ENCODE assay signal across 8 mouse cellular contexts in the genomic region with DNA sequence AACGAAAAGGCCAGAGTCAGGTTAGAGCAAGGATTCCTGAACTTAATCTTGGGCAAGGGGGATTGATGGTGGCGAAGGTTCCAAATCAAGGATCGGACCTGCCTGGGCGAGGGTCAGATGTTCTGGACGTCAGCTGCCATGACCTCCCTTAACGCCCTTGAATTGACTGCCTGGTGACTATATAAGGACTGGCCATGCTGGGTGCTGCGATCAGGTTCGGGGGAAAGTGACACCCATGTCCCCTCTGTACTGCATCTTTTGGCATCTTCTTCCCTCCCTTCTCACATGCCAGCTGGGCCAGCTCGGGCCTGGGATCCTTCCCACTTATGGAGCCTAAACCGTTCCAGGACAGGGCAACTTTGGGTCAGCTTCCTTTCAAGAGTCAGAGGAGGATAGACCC. TPM values are rescaled to one million over a fixed set of nuclear protein-coding genes. Genes with fewer than 3 reads are reported as not detected.
A peak's percentile ranks its signal among the peaks of the same experiment; 100 is the strongest.
DNase-seq lines count a peak whose midpoint lies in the region; ATAC-seq and TF ChIP-seq lines count a peak whose summit lies in the region.

No protein-coding gene starts in this region.

- ATAC-seq in lung, embryonic 14.5 days (ENCODE audit: insufficient read depth): no peak
- no peak for ATAC-seq in embryonic facial prominence, embryonic 11.5 days (replicated peaks; ENCODE audit: insufficient number of reproducible peaks, low FRiP score, low TSS enrichment, low read depth)
- no peak for ATAC-seq in heart, embryonic 15.5 days (replicated peaks; ENCODE audit: insufficient number of reproducible peaks, insufficient read depth, low FRiP score, low read depth)
- ATAC-seq in liver, postnatal 0 days: no peak

- peaks cover 23% of the 10 kb centered on the region for H3K36me3 ChIP-seq in lung, embryonic 14.5 days (ENCODE audit: insufficient read depth)
- no peaks in the 10 kb centered on the region; the same call in 1 of the 2 replicates for H3K36me3 ChIP-seq in embryonic facial prominence, embryonic 11.5 days (replicated peaks; ENCODE audit: control insufficient read depth, insufficient read depth, low read depth, low read length)
- H3K36me3 ChIP-seq in heart, embryonic 15.5 days: peaks cover 19% of the 10 kb centered on the region
- H3K36me3 ChIP-seq in liver, postnatal 0 days (replicated peaks; ENCODE audit: insufficient read depth, low read length): peaks cover 24% of the 10 kb centered on the region

- H3K4me2 ChIP-seq in lung, embryonic 14.5 days: peak overlapping the region; percentile 95
- peak overlapping the region; percentile 89 for H3K4me2 ChIP-seq in embryonic facial prominence, embryonic 11.5 days (ENCODE audit: low read depth, low read length)
- H3K4me2 ChIP-seq in heart, embryonic 15.5 days: peak overlapping the region; percentile 70
- H3K4me2 ChIP-seq in liver, postnatal 0 days (ENCODE audit: low read depth, low read length): peak overlapping the region; percentile 92

- H3K27ac ChIP-seq in lung, embryonic 14.5 days (ENCODE audit: low read depth): no peak overlapping the region
- H3K27ac ChIP-seq in embryonic facial prominence, embryonic 11.5 days (replicated peaks; ENCODE audit: low read depth, low read length): no peak overlapping the region
- H3K27ac ChIP-seq in heart, embryonic 15.5 days: peak overlapping the region; percentile 97
- H3K27ac ChIP-seq in liver, postnatal 0 days (ENCODE audit: low read depth): peak overlapping the region; percentile 97

- DNase-seq in lung, embryonic 14.5 days: no peak
- DNase-seq in lung, postnatal 36 days: no peak
- no peak for DNase-seq in embryonic facial prominence, embryonic 11.5 days (ENCODE audit: low spot score)
- DNase-seq in liver, postnatal 0 days: no peak
- DNase-seq in left cerebral cortex, postnatal 36 days (ENCODE audit: low spot score in 2 of 2): no peak
- no peak for DNase-seq in frontal cortex, postnatal 14 days (ENCODE audit: low spot score in 2 of 2)
- no peak for DNase-seq in spleen, postnatal 14 days (ENCODE audit: low spot score in 2 of 2)

- intact Hi-C loops in left cerebral cortex, postnatal 36 days (cut with DNase I): no loop called here

- peaks cover 7% of the 10 kb centered on the region; the same call in 1 of the 2 replicates for H3K4me1 ChIP-seq in lung, embryonic 14.5 days (ENCODE audit: insufficient read depth)
- peaks cover 3% of the 10 kb centered on the region; the same call in 1 of the 2 replicates for H3K4me1 ChIP-seq in embryonic facial prominence, embryonic 11.5 days (ENCODE audit: control insufficient read depth, insufficient read depth, low read length)
- H3K4me1 ChIP-seq in heart, embryonic 15.5 days (replicated peaks): peaks cover 27% of the 10 kb centered on the region
- H3K4me1 ChIP-seq in liver, postnatal 0 days (ENCODE audit: insufficient read depth): peaks cover 20% of the 10 kb centered on the region

- H3K9me3 ChIP-seq in lung, embryonic 14.5 days (ENCODE audit: low read depth, low read length): no peaks in the 10 kb centered on the region
- no peaks in the 10 kb centered on the region for H3K9me3 ChIP-seq in embryonic facial prominence, embryonic 11.5 days (replicated peaks; ENCODE audit: control insufficient read depth, low read length)
- H3K9me3 ChIP-seq in heart, embryonic 15.5 days (replicated peaks): no peaks in the 10 kb centered on the region
- H3K9me3 ChIP-seq in liver, postnatal 0 days (ENCODE audit: low read length): no peaks in the 10 kb centered on the region

- H3K9ac ChIP-seq in lung, embryonic 14.5 days: peak overlapping the region; percentile 70
- H3K9ac ChIP-seq in embryonic facial prominence, embryonic 11.5 days (replicated peaks; ENCODE audit: low read length): peak overlapping the region; percentile 52
- H3K9ac ChIP-seq in heart, embryonic 15.5 days: peak overlapping the region; percentile 72
- H3K9ac ChIP-seq in liver, postnatal 0 days (replicated peaks): peak overlapping the region; percentile 81

- TF ChIP-seq EP300 in liver, postnatal 0 days (IDR thresholded peaks at IDR 0.05; ENCODE audit: low read depth): no peak

- no peak for TF ChIP-seq CTCF in lung, embryonic 14.5 days (IDR thresholded peaks at IDR 0.05; ENCODE audit: low read depth)
- TF ChIP-seq CTCF in liver, postnatal 0 days (IDR thresholded peaks at IDR 0.05; ENCODE audit: low read depth): no peak

- 4% methylated on average over 10 of the region's 10 CpGs for WGBS in lung, embryonic 14.5 days
- 4% methylated on average over 10 of the region's 10 CpGs for WGBS in embryonic facial prominence, embryonic 11.5 days
- WGBS in heart, embryonic 15.5 days: 11% methylated on average over 10 of the region's 10 CpGs
- 22% methylated on average over 10 of the region's 10 CpGs for WGBS in liver, postnatal 0 days (ENCODE audit: insufficient replicate concordance)

- peak overlapping the region; percentile 65 for H3K4me3 ChIP-seq in lung, embryonic 14.5 days (ENCODE audit: low read depth, low read length)
- H3K4me3 ChIP-seq in embryonic facial prominence, embryonic 11.5 days (ENCODE audit: low read depth, low read length): peak overlapping the region; percentile 64
- H3K4me3 ChIP-seq in heart, embryonic 15.5 days: peak overlapping the region; percentile 62
- peak overlapping the region; percentile 67 for H3K4me3 ChIP-seq in liver, postnatal 0 days (ENCODE audit: low read depth, low read length)

- no peaks in the 10 kb centered on the region for H3K27me3 ChIP-seq in lung, embryonic 14.5 days (ENCODE audit: insufficient read depth, low read length)
- no peaks in the 10 kb centered on the region for H3K27me3 ChIP-seq in embryonic facial prominence, embryonic 11.5 days (ENCODE audit: control insufficient read depth, insufficient read depth, low read length)
- H3K27me3 ChIP-seq in heart, embryonic 15.5 days: no peaks in the 10 kb centered on the region
- no peaks in the 10 kb centered on the region for H3K27me3 ChIP-seq in liver, postnatal 0 days (ENCODE audit: insufficient read depth, low read length)

RNA-seq across cellular contexts. Expression of gene Tmem38a, which starts 0.7 kb away (rescaled TPM):
- 12.7 and 18.3 TPM in 2 replicates for polyA plus RNA-seq in lung, embryonic 14.5 days (2014; fragmentation: Nextera tagmentation; extraction: Ambion mirVana)
- polyA plus RNA-seq in embryonic facial prominence, embryonic 11.5 days (2014; fragmentation: Nextera tagmentation; extraction: Ambion mirVana): 10.9 and 11.3 TPM in 2 replicates
- polyA plus RNA-seq in heart, embryonic 15.5 days (2015; fragmentation: Nextera tagmentation; extraction: Ambion mirVana): 87.4 and 91.5 TPM in 2 replicates
- 2.3 and 5.8 TPM in 2 replicates for polyA plus RNA-seq in liver, postnatal 0 days (2015; fragmentation: Nextera tagmentation; extraction: Ambion mirVana)
- 100 to 1,000 TPM; 121 to 137 TPM for total RNA-seq in left cerebral cortex, postnatal 36 days (2021)

RNA-seq across cellular contexts. Expression of gene Smim7, which starts 1.6 kb away (rescaled TPM):
- 121 and 130 TPM in 2 replicates for polyA plus RNA-seq in lung, embryonic 14.5 days (2014; fragmentation: Nextera tagmentation; extraction: Ambion mirVana)
- 115 and 117 TPM in 2 replicates for polyA plus RNA-seq in embryonic facial prominence, embryonic 11.5 days (2014; fragmentation: Nextera tagmentation; extraction: Ambion mirVana)
- polyA plus RNA-seq in heart, embryonic 15.5 days (2015; fragmentation: Nextera tagmentation; extraction: Ambion mirVana): 94.2 and 102 TPM in 2 replicates
- polyA plus RNA-seq in liver, postnatal 0 days (2015; fragmentation: Nextera tagmentation; extraction: Ambion mirVana): 56.1 and 59.3 TPM in 2 replicates
- total RNA-seq in left cerebral cortex, postnatal 36 days (2021): 100 to 1,000 TPM; 111 to 128 TPM

RNA-seq across cellular contexts. Expression of gene Med26, which starts 24.4 kb away (rescaled TPM):
- polyA plus RNA-seq in lung, embryonic 14.5 days (2014; fragmentation: Nextera tagmentation; extraction: Ambion mirVana): 16.7 and 17.5 TPM in 2 replicates
- polyA plus RNA-seq in embryonic facial prominence, embryonic 11.5 days (2014; fragmentation: Nextera tagmentation; extraction: Ambion mirVana): 12.1 and 14.1 TPM in 2 replicates
- polyA plus RNA-seq in heart, embryonic 15.5 days (2015; fragmentation: Nextera tagmentation; extraction: Ambion mirVana): 8.8 and 11.5 TPM in 2 replicates
- 4.9 TPM in 2 replicates for polyA plus RNA-seq in liver, postnatal 0 days (2015; fragmentation: Nextera tagmentation; extraction: Ambion mirVana)
- total RNA-seq in left cerebral cortex, postnatal 36 days (2021): 10 to 100 TPM in 1 of 2 experiments, 1 to 10 TPM in 1; 9.6 to 10.7 TPM

Comparison
In these comparisons a context has a peak if more than half of its experiments do, and no peak if none do; other contexts are left out.
1. H3K27ac ChIP-seq: peak in heart, embryonic 15.5 days (single experiment) and liver, postnatal 0 days (single experiment); none in lung, embryonic 14.5 days (single experiment) and embryonic facial prominence, embryonic 11.5 days (single experiment).
2. Peak in every context shown above with its lines, with median percentiles within 50 percentile points of each other: H3K4me2 ChIP-seq, H3K4me3 ChIP-seq and H3K9ac ChIP-seq.